Mouse (Mus musculus) kidney, adult 2 months (tissue): ENCODE measurements around the gene Galntl6.

Experiments
- CTCF ChIP-seq: fragments of 200-500 bp; conservative IDR thresholded peaks from 2 replicates; pipeline ENCODE4 v1.5.1; 2011; ENCODE audit warnings: low read depth, mild to moderate bottlenecking, control low read depth, low read length, moderate library complexity, mixed read lengths; ENCODE audit not compliant: insufficient read depth, insufficient read length
- POLR2A ChIP-seq: fragments of 200-500 bp; IDR thresholded peaks from one replicate; pipeline ENCODE4 v1.6.1; 2011; ENCODE audit warnings: low read depth, low read length, control low read depth

- TF ChIP-seq CTCF, result no peak
- no peak for TF ChIP-seq POLR2A
Observed at GRCm38 (mm10) chr8:57766471-57767065, 1145.9 kb downstream of the Galntl6 start.
